Mouse (Mus musculus) midbrain, postnatal 0 days (tissue): ENCODE data around the gene Tomm34. TPM values are rescaled to one million over a fixed set of nuclear protein-coding genes. Genes with fewer than 3 reads are reported as not detected.
A peak's percentile ranks its signal among the peaks of the same experiment; 100 is the strongest.

ENCODE experiments used
- ATAC-seq: fragments of 200-750 bp; cut with Nextera tagmentation; 2 replicates; pipeline ENCODE4 v1.8.0; 2017; ENCODE audit warnings: moderate number of reproducible peaks, mild to moderate bottlenecking, moderate TSS enrichment, moderate library complexity; ENCODE audit not compliant: low FRiP score
- DNase-seq: peaks from one replicate; pipeline ENCODE4 v3.0.0-alpha.2; 2015; ENCODE audit warnings: low spot score
- H3K27ac ChIP-seq: fragments of 300-500 bp; sonication (generic); 2 replicates; pipeline ENCODE4 v1.5.1; 2014; ENCODE audit warnings: low read depth, mild to moderate bottlenecking, low read length, mixed read lengths
- H3K27me3 ChIP-seq: fragments of 300-500 bp; sonication (generic); 2 replicates; pipeline ENCODE4 v1.6.1; 2014; ENCODE audit warnings: low read length, control low read depth, mixed read lengths; ENCODE audit not compliant: insufficient read depth
- H3K36me3 ChIP-seq: fragments of 300-500 bp; sonication (generic); 2 replicates; pipeline ENCODE4 v1.6.1; 2014; ENCODE audit warnings: low read length, control low read depth, mixed read lengths; ENCODE audit not compliant: insufficient read depth
- H3K4me1 ChIP-seq: fragments of 300-500 bp; sonication (generic); 2 replicates; pipeline ENCODE4 v1.6.1; 2014; ENCODE audit warnings: mild to moderate bottlenecking, control low read depth, antibody characterized with exemption, low read length, mixed read lengths; ENCODE audit not compliant: insufficient read depth
- H3K4me2 ChIP-seq: fragments of 300-500 bp; sonication (generic); 2 replicates; pipeline ENCODE4 v1.6.1; 2014; ENCODE audit warnings: low read depth, mild to moderate bottlenecking, low read length, mixed read lengths; ENCODE audit not compliant: poor library complexity, severe bottlenecking
- H3K4me3 ChIP-seq: fragments of 300-500 bp; sonication (generic); 2 replicates; pipeline ENCODE4 v1.5.1; 2014; ENCODE audit warnings: low read depth, mild to moderate bottlenecking, low read length, moderate library complexity
- H3K9ac ChIP-seq: fragments of 300-500 bp; sonication (generic); replicated peaks from 2 replicates; pipeline ENCODE4 v1.6.1; 2014; ENCODE audit warnings: mild to moderate bottlenecking, low read length, moderate library complexity, mixed read lengths; ENCODE audit not compliant: poor library complexity, severe bottlenecking
- H3K9me3 ChIP-seq: fragments of 300-500 bp; sonication (generic); 2 replicates; pipeline ENCODE4 v1.6.1; 2016; ENCODE audit warnings: low read length, control low read depth
- CTCF ChIP-seq: IDR thresholded peaks from 2 replicates; pipeline ENCODE4 v1.5.1; 2016; ENCODE audit warnings: antibody characterized with exemption, mild to moderate bottlenecking
- WGBS: fragments of 180-500 bp; shearing (Covaris S2); extraction: QIAGEN DNeasy Blood & Tissue Kit; methylation state at CpG from one replicate; pipeline ENCODE4 v1.1.7; 2014; 5-methylcytosine and 5-hydroxymethylcytosine counted together
- polyA plus RNA-seq: library from polyadenylated mRNA; unstranded; fragments of >200 nt; fragmentation: Nextera tagmentation; extraction: Ambion mirVana; gene quantifications from 2 replicates; pipeline ENCODE4 v1.2.1, GENCODE M21; 2015
- total RNA-seq: library from RNA; depleted of rRNA; stranded (reverse); fragments of >200 nt; gene quantifications from 2 replicates; pipeline ENCODE4 v1.2.3, GENCODE M21; 2014

Gene Tomm34
- total and polyA plus RNA-seq, 2 experiments from 2014 or later, result 34.7 to 46.7 TPM

DNA sequence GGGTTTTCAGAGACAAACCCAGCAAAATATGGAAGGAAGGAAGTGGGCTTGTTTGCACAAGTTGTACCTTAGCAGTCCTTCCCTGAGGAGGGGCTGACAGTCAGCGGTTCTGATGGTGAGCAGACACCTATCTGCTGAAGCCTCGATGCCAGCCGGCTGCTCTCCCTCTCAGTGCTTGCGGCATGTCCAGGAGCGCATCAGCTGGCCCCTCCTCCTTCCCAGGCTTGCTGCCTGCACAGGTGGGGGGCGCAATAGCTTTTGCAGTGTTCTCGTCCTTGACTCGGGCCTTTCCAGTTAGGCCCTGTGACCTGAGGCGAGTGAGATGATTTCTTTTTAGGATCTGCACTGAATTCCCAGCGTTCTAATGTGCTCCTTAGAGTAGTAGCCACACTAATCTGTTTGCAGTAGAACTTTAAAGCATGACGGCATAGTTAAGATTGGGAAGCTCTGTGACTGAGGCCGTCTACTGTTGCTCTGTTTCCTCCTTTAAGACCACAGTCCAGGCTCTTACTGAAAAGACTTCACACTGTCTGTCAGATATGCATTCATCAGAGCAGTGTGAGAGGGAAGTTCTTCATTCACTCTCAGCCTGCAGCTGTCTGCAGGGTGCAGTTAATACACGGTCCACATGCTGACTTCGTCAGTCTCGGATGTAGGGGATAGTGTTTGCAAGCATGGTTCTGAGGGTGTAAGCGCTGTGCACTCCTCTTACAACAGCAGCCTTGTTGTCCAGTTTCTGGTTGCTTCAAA lies 36.3 kb upstream of the Tomm34 start:
- Histone ChIP-seq H3K9me3 (no peaks in the 10 kb centered on the region), H3K4me2 (no peak overlapping the region), H3K4me3 (no peak overlapping the region), H3K9ac (no peak overlapping the region), H3K27me3 (no peaks in the 10 kb centered on the region), H3K36me3 (0 out of 2 replicates have a peak, but pooled peaks cover 4% of the 10 kb centered on the region), H3K4me1 (no peaks in the 10 kb centered on the region), H3K27ac (no peak overlapping the region)
- no peak for TF ChIP-seq CTCF
- DNase-seq, result peak; percentile 19
- ATAC-seq, result no peak
- WGBS, result 49% methylated on average over 16 of the region's 16 CpGs

DNA sequence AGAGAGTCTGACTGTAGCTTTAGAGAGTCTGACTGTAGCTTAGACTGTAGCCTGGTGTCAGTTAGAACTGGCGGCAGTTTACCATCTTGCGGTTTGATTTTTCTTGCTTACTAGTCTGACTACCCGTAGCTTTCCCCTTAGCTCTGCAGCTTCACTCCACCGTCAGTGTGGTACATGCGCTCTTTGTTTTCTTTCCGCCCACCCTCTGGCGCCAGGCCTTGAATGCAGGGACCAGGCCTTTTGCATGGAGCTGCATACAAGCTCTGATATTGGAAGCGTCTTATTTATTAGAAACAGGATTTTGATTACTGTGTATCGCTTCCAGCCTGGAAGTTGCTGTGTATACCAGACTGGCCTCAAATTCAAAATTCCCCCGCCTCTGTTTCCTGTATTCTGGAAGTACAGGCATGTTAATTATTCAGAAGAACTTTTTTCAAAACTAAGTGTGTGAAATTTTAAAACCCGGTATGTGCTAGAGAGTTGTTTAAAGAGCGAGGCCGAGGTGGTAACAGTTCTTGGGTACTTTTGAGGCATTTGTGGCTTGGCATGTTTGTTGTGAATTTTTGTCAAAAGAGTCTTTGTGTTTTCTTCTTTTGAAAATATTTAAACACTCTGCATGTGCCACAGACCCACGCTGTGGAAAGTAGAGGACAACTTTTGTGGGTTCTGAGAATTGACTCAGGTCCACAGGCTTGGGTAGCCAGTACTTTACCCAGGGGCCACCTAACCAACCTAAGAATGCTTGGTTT lies 35.5 kb upstream of the Tomm34 start:
- Histone ChIP-seq H3K4me3 (no peak overlapping the region), H3K9me3 (no peaks in the 10 kb centered on the region), H3K36me3 (peaks cover 6% of the 10 kb centered on the region; the same call in 1 of the 2 replicates), H3K4me2 (no peak overlapping the region), H3K27me3 (no peaks in the 10 kb centered on the region), H3K4me1 (no peaks in the 10 kb centered on the region), H3K9ac (no peak overlapping the region), H3K27ac (no peak overlapping the region)
- no peak for DNase-seq
- WGBS, result 78% methylated on average over 14 of the region's 14 CpGs
- ATAC-seq, result no peak
- TF ChIP-seq CTCF, result no peak

- no peak overlapping the region for H3K9ac ChIP-seq
- H3K27ac ChIP-seq, result no peak overlapping the region
- peaks cover 23% of the 10 kb centered on the region for H3K36me3 ChIP-seq
- no peaks in the 10 kb centered on the region for H3K27me3 ChIP-seq
- no peaks in the 10 kb centered on the region for H3K4me1 ChIP-seq
- H3K4me3 ChIP-seq, result no peak overlapping the region
- peak; percentile 75 for DNase-seq
- H3K4me2 ChIP-seq, result no peak overlapping the region
- TF ChIP-seq CTCF, result peak; percentile 90
- no peak for ATAC-seq
- WGBS, result 17% methylated on average over 4 of the region's 4 CpGs
- no peaks in the 10 kb centered on the region for H3K9me3 ChIP-seq
Observed at GRCm38 (mm10) chr2:164103501-164103900, 32.5 kb upstream of the Tomm34 start.

DNA sequence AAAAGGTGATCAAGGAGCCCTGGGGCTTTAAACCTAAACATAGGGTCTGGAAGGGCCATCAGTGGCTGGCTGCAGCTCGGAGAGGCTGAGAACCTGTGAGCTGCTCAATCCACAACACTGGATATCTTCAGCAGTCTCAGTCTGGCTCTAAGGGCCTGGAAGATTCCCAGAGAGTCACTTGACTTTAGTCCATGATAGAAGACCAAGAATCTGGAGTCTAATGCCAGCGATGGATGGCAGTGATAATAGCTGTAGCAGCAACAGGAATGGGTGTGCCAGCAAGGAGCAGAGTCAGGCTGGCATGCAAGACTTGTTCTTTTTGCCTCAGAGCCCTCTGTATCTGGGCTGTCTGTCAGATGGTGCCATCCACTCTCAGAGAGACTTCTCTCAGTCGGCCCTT lies 31.4 kb upstream of the Tomm34 start:
- WGBS, result 89% methylated on average over 3 of the region's 3 CpGs
- DNase-seq (no peak), ATAC-seq (no peak)
- Histone ChIP-seq H3K27me3 (no peaks in the 10 kb centered on the region), H3K36me3 (peaks cover 24% of the 10 kb centered on the region), H3K4me1 (no peaks in the 10 kb centered on the region), H3K9ac (no peak overlapping the region), H3K27ac (no peak overlapping the region), H3K9me3 (no peaks in the 10 kb centered on the region), H3K4me2 (no peak overlapping the region), H3K4me3 (no peak overlapping the region)
- no peak for TF ChIP-seq CTCF

GRCm38 (mm10) chr2:164101936-164102335 lies 31.0 kb upstream of the Tomm34 start:
- Histone ChIP-seq H3K4me2 (no peak overlapping the region), H3K4me1 (no peaks in the 10 kb centered on the region), H3K27me3 (no peaks in the 10 kb centered on the region), H3K4me3 (no peak overlapping the region), H3K9ac (no peak overlapping the region), H3K9me3 (no peaks in the 10 kb centered on the region), H3K27ac (no peak overlapping the region), H3K36me3 (peaks cover 24% of the 10 kb centered on the region)
- ATAC-seq (no peak), DNase-seq (no peak)
- no peak for TF ChIP-seq CTCF
- WGBS, result 77% methylated on average over 1 of the region's 1 CpGs
